10 mouse cellular contexts compared by ENCODE assay signal in genomic region chr17:26357784-26358183, GRCm38 (mm10). TPM values are rescaled to one million over a fixed set of nuclear protein-coding genes. Genes with fewer than 3 reads are reported as not detected.
DNase-seq lines count a peak whose midpoint lies in the region; ATAC-seq lines count a peak whose summit lies in the region.
"Had no signal": no experiment of that assay in that cellular context is flagged by ENCODE, and none has a peak within 500 bp of the region (broad histone marks: within the 10 kb centered on the region; RNA-seq: fewer than 3 reads in every experiment).

No protein-coding gene starts in this region.

- no peak overlapping the region for H3K4me3 ChIP-seq in heart, embryonic 10.5 days
- H3K4me3 ChIP-seq in kidney, embryonic 15.5 days (replicated peaks), result no peak overlapping the region
- H3K4me3 ChIP-seq: embryonic facial prominence, embryonic 12.5 days; limb, embryonic 10.5 days had no signal

- no peaks in the 10 kb centered on the region for H3K9me3 ChIP-seq in heart, embryonic 10.5 days
- no peaks in the 10 kb centered on the region for H3K9me3 ChIP-seq in kidney, embryonic 15.5 days (replicated peaks)
- H3K9me3 ChIP-seq: embryonic facial prominence, embryonic 12.5 days; limb, embryonic 10.5 days had no signal

- H3K9ac ChIP-seq in kidney, embryonic 15.5 days, result no peak overlapping the region
- H3K9ac ChIP-seq: embryonic facial prominence, embryonic 12.5 days had no signal

- no peaks in the 10 kb centered on the region for H3K36me3 ChIP-seq in heart, embryonic 10.5 days
- no peaks in the 10 kb centered on the region for H3K36me3 ChIP-seq in kidney, embryonic 15.5 days
- H3K36me3 ChIP-seq: embryonic facial prominence, embryonic 12.5 days; limb, embryonic 10.5 days had no signal

- ATAC-seq in kidney, embryonic 15.5 days (replicated peaks; ENCODE audit: low FRiP score), result peak; percentile 82

- H3K27ac ChIP-seq in heart, embryonic 10.5 days, result 0 out of 2 replicates have a peak overlapping the region, but pooled peaks have one; percentile 4
- H3K27ac ChIP-seq in kidney, embryonic 15.5 days, result no peak overlapping the region
- H3K27ac ChIP-seq: embryonic facial prominence, embryonic 12.5 days; limb, embryonic 10.5 days had no signal

- DNase-seq in gastrocnemius, postnatal 25 days, result peak; percentile 50
- no peak for DNase-seq in gastrocnemius, adult 18-20 months (ENCODE audit: low spot score)
- peak; percentile 61 for DNase-seq in heart, embryonic 10.5 days (ENCODE audit: low spot score)
- peak; percentile 63 for DNase-seq in lung, postnatal 25 days (ENCODE audit: low spot score)
- DNase-seq in c-Kit-positive CD71-positive TER-119-positive erythroid progenitor cells, embryonic 14.5 days (ENCODE audit: low spot score), result no peak
- DNase-seq in embryo, embryonic 10.5 days (ENCODE audit: low spot score), result no peak
- no peak for DNase-seq in left cerebral cortex, adult 9 months (ENCODE audit: low spot score in 2 of 2)

- H3K4me1 ChIP-seq in heart, embryonic 10.5 days, result peaks cover 57% of the 10 kb centered on the region
- H3K4me1 ChIP-seq in kidney, embryonic 15.5 days, result peaks cover 40% of the 10 kb centered on the region

- WGBS in heart, embryonic 10.5 days, result 57% methylated on average over 4 of the region's 4 CpGs
- WGBS in kidney, embryonic 15.5 days, result 26% methylated on average over 4 of the region's 4 CpGs

- 0 out of 2 replicates have a peak, but pooled peaks cover 7% of the 10 kb centered on the region for H3K27me3 ChIP-seq in heart, embryonic 10.5 days (ENCODE audit: insufficient read depth, poor library complexity, severe bottlenecking)
- no peaks in the 10 kb centered on the region for H3K27me3 ChIP-seq in kidney, embryonic 15.5 days
- H3K27me3 ChIP-seq: embryonic facial prominence, embryonic 12.5 days had no signal

- H3K4me2 ChIP-seq in kidney, embryonic 15.5 days, result no peak overlapping the region
- H3K4me2 ChIP-seq: embryonic facial prominence, embryonic 12.5 days had no signal

RNA-seq across cellular contexts. Expression of gene Neurl1b, which starts 56.8 kb away (rescaled TPM):
- 1 to 10 TPM; 2.6 to 4.1 TPM for total RNA-seq in gastrocnemius, postnatal 25 days (2021)
- 1 to 10 TPM; 2.6 to 3.0 TPM for total RNA-seq in gastrocnemius, adult 18-20 months (2021)
- polyA plus RNA-seq in heart, embryonic 10.5 days (2016; fragmentation: Nextera tagmentation; extraction: Ambion mirVana), result 1.3 and 1.8 TPM in 2 replicates
- polyA plus RNA-seq in kidney, embryonic 15.5 days (2015; fragmentation: Nextera tagmentation; extraction: Ambion mirVana), result 1.3 and 1.7 TPM in 2 replicates

Comparison
In these comparisons a context has a peak if more than half of its experiments do, and no peak if none do; other contexts are left out.
1. DNase-seq: peak in gastrocnemius, postnatal 25 days (single experiment), heart, embryonic 10.5 days (single experiment) and lung, postnatal 25 days (single experiment); none in gastrocnemius, adult 18-20 months (single experiment), c-Kit-positive CD71-positive TER-119-positive erythroid progenitor cells, embryonic 14.5 days (single experiment), embryo, embryonic 10.5 days (single experiment) and left cerebral cortex, adult 9 months (0 of 2).